Mouse (Mus musculus): ENCODE results near the gene Cds1.

Gene Cds1

GRCm38 (mm10) chr5:101775262-101775661 is 10.3 kb downstream of the Cds1 start:
- no peak for DNase-seq (ENCODE audit: extremely low spot score, low read depth, low spot score)

DNA sequence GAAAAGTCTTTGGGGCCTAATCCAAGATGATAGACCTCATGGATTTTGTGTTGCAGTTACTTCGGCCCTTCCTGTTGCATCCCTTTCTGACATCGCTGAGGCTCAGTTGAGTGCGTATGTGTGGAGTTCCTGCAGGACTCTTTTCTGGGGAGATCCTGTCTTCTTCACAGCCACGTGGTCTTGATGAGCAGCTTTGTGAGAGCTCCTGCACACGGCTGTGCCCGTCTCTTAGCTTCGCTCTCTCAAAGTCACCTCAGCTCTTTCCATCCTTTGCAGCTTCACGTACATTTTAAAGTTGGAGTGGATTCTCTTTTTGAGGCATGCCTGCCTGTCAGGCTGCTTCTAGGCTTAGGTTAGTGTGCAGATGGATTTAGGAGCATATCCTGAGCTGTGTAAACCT is 11.6 kb downstream of the Cds1 start:
- no peak for DNase-seq (ENCODE audit: extremely low spot score, low read depth, low spot score)

DNA sequence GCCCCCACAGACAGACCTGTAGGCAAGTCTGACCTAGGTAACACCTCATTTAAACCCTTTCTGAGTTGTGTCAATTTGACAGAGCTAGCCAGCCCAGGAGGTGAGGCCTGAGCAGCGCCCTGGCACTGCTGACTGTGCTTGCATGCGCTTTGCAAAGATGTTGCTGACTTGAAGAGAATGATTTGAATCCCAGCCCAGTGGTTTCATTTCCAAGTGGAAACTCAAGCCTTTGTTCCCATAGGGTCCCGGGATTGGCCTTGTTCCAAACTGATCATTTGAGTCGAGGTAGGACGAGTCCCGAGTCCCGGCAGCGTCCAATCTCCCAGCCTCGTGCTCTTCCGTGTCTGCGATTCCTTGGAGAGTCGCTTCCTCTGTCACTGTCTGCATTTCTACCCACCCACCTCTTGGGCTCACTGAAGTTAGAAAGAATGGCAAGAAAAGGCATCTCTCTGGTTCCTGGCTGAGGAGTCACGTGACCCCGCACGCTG is 14.5 kb downstream of the Cds1 start:
- DNase-seq (ENCODE audit: extremely low spot score, low read depth, low spot score), result no peak

GRCm38 (mm10) chr5:101780918-101781317 is 16.0 kb downstream of the Cds1 start:
- DNase-seq (ENCODE audit: extremely low spot score, low read depth, low spot score), result no peak

GRCm38 (mm10) chr5:101784328-101784727 is 19.4 kb downstream of the Cds1 start:
- DNase-seq (ENCODE audit: extremely low spot score, low read depth, low spot score), result no peak

DNA sequence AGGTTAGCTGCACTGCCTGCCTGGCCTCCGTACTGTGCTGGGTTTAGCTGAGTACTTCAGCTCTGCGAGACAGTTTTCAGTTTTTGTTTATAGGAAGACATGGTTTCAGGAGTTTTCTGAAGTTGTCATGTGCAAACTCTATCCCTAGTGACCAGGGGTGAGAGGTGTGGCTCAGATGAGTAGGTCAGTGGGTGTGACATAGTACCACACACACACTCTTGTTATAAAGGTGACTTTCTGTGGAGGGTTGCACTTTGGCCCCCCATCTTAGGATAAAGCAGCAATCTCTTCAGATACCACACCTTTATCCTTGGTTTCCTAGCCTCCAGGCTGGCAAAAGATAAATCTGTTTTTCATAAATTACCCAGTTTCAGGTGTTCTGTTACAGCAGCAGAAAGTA is 19.9 kb downstream of the Cds1 start:
- no peak for DNase-seq (ENCODE audit: extremely low spot score, low read depth, low spot score)

DNA sequence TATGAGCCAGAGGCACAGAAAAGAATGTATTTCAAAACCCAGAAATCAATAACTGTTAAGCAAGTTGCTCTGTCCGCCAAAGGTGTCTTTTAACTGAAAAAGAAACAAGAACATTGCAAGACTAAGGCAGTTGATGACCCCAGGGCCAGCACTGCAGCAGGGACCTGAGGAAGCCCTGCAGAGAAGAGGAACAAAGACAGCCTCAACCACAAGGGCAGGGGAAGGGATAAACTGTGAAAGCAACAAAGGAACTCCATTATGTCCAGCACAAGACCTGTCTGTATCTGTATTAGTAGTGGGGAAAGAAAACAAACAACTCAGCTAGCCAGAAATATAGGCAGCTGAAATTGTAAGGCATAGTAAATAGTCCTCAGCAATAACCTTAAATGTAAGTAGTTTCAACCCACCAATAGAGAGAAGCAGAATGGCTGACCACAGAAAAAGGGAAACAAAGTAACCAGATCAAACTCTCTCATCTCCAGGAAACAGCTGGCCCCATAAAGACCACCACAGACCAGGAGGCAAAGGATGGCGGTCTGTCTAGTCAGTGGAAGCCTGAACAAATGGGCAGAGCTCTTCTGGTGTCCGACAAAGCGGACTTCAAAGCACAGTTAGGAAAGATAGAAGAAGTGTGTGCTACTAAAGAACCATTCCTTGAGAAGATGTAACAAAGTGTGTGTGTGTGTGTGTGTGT is 21.1 kb downstream of the Cds1 start:
- no peak for DNase-seq (ENCODE audit: extremely low spot score, low read depth, low spot score)

DNA sequence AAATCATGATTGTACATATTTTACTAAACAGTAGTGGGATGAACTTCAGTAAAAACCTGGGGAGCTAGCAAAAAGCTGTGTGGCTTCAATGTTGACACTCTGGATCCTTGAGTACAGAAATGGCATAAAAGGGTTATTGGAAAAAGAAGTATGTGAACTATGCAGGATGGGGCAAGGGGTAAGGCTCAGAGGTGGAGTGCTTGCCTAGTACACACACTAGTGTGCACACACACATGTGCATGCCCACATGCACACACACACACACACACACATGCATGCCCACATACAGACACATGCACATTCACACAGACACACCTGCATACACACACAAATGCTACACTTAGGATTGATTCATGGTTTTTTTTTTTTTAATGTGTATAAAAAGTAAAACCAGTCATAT is 24.8 kb downstream of the Cds1 start:
- DNase-seq (ENCODE audit: extremely low spot score, low read depth, low spot score), result no peak

DNA sequence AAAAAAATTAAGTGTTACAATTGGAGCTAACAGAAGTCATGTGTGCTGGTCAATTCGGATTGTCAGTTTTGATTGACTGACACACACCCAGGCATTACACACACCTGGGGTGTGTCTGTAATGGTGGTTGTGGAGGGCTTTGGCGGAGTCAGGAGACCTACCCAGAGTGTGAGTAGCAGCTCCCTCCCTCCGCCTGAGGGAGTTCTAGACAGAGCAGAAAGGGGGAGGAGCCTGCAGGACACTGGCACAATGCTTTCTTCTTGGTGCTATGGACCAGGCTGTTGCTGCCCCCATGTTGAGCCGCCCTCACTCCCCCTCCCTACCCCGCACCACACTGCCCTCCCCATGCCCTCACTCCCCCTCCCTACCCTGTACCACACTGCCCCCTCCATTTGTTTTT is 25.6 kb downstream of the Cds1 start:
- DNase-seq (ENCODE audit: extremely low spot score, low read depth, low spot score), result no peak

DNA sequence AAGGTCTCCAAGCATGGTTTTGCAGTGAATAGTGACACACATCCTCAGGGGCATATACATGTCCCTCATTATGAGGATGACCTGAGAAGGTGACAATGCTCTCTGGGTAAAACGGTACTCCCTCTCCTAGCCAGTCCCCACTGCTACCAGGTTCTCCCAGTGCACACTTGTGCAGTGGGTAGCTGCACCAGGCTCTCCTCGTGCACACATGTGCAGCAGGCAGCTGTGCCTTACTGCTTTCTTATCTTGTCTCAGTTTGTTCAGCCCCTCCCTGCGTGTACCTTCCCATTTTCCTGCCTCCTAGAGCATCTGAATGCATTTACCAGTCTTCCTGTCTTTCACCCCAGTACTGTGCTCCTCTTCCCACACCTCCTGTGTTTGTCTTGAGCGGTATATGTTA is 27.7 kb downstream of the Cds1 start:
- no peak for DNase-seq (ENCODE audit: extremely low spot score, low read depth, low spot score)

DNA sequence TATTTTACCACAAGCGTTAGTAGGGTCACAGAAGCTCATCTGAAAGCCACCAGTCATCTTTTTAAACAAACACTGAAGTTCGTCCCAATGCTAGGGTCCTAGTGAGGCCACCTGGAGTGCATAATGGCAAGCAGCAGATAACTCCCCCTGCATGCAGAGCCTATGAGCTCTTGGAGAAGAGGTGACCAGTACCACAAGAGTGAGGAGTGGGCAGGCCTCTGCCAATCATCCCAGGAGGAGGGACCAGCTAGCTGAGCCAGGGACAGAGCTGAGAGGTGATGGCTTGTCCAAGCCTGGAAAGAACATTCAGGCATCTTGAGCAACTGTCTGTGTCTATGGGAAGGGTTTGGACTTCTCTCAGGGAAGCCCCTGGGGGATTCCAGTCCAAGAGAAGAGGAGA is 37.0 kb downstream of the Cds1 start:
- no peak for DNase-seq (ENCODE audit: extremely low spot score, low read depth, low spot score)

DNA sequence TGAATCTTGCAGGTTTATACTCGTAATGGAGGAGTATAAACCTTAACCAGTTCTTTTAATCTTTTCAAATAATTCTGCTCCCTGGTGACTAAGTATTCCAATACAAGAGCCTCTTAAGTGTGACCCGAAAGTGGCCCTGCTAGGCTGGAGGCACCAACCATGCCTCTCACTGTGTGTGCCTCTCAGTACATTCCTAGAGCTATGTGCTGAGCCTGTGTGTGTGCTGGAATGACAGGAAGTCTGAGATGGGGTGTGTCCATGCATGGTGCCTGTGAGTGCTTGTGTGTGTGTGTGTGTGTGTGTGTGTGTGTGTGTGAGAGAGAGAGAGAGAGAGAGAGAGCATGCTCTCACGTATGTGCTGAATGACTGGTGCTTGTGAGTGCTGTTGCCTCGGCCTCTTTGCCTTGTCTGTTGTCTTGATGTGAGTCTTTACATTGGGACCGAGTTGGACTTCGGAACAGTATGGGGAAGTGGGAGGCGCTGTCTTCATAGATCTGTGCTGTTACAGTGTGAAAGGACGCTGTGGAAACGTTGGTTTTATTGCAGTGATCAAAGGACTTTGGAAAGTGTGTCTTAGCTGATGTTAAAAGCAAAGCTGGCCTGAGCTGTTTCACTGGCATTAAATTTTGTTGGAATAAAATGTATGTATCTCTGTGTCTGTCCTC is 37.6 kb downstream of the Cds1 start:
- DNase-seq (ENCODE audit: extremely low spot score, low read depth, low spot score), result no peak

DNA sequence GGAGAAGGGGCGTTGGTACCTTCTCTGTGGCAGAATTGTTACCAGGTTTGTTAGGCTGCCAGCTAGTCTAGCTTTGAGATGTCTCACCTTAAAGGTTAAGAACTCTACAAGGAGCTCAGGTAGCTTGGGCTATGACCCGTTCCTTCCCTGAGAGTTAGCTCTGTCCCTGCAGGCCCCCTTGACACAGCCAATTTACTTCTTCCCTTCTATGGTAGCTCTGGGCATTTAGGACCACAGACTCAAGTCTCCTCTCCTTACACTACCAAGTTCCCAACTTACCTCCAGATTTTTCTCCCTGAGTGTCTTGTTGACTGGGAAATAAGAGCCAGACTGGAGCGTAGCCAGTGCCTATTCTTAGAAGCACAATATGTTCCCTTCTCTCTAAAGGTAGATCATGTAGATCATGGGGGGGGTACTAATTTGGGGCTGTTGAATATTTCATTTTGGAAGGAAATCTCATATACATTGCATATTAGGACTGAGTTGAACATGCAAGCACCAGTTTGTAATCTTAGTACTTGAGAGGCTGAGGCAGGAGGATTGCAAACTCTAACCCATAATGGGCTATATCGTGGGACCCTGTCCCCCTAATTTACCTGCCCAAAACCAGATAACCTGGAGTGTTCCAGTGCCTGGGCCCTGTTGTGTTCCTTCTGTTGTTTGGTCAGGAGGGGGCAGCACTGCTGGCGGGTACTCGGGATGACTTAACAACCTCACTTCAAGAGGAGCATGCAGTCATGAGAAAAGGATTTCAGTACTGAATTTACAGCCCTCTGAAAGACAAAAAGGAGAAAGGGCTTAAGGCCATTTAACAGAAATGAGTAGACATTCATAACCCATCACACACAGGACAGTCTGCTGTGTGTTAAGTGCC is 46.6 kb downstream of the Cds1 start:
- DNase-seq (ENCODE audit: extremely low spot score, low read depth, low spot score), result no peak

GRCm38 (mm10) chr5:101816822-101817221 is 51.9 kb downstream of the Cds1 start:
- no peak for DNase-seq (ENCODE audit: extremely low spot score, low read depth, low spot score)

DNA sequence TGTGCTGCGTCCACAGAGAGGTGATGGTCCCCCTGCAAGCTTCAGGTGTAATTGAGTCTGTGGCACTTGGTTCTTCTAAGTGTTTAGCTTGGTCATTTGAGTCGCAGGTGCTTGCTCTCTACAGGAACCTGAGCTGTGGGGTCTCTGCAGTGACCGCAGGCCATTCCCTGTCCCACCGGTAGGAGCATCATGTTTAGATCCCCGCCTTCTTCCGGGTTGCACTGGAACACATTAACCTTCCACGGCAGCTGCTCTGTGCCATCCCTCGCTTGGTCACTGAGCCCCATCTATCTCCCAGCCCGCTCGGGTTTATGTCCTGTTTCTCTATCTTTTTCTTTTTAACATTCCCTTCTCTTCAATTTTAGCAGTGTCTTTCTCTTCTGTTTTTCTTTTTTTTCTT is 54.3 kb downstream of the Cds1 start:
- no peak for DNase-seq (ENCODE audit: extremely low spot score, low read depth, low spot score)

DNA sequence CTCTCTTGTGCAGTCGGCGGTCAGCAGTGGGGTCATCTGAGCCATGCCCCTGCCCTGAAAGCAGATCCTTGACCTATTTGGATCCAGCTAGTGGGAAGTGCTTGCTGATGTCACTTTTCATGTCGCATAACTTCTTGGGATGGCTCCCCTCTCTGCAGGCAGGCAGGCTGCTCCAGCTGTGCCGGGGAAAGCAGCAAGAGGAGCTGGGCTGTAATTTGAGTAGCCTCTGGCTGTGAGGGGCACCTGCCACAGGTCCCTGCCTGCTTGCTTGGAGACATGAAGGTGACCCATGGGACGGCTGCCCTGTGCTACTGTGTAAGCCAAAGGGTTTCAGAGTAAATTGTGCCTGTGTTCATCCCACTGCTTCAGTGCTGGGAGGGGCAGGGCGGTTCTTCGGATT is 54.9 kb downstream of the Cds1 start:
- DNase-seq (ENCODE audit: extremely low spot score, low read depth, low spot score), result no peak

GRCm38 (mm10) chr5:101821052-101821451 is 56.1 kb downstream of the Cds1 start:
- DNase-seq (ENCODE audit: extremely low spot score, low read depth, low spot score), result no peak

GRCm38 (mm10) chr5:101821491-101822310 is 56.8 kb downstream of the Cds1 start:
- no peak for DNase-seq (ENCODE audit: extremely low spot score, low read depth, low spot score)

- no peak for DNase-seq (ENCODE audit: extremely low spot score, low read depth, low spot score)
Observed at GRCm38 (mm10) chr5:101822311-101822670, 57.4 kb downstream of the Cds1 start.

DNA sequence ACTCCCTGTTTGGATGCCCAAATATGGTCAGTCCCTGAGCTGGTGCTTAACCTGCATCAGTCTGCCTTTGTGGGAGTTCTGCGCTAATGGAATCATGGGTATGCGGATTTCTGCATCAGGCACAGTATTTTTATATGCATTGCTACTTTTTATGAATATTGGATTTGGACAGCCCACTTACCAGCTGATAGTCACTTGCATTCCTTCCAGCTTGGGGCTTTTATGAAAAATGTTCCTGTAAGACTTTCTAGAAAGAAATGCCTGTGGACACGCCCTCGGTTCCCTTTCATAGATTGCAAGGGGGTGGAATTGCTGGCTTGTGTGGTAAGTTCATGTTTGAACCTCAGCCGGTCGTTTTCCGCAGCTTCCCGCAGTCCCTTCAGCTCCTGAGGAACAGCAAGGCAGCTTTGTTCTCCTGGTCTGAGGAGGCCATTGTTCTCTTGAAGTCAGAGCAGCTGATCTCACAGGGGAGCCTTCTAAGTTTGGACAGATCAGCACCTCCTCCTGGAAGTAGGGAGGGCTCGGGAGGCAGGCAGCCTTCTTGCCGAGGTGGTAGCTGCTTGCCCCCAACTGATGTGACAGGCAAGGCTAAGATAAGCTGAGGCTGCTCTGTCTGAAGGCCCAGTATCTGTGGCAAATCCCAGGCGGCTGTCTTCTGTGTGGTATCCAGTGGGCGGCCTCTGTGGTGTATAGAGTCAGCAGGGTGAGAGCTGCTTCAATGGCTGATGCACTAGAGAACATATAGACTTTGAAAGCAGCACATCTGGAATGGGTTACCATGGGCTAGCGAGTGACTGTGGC is 60.4 kb downstream of the Cds1 start:
- no peak for DNase-seq (ENCODE audit: extremely low spot score, low read depth, low spot score)

Data from hindlimb bud, embryonic 11.5 days (tissue).